Mouse (Mus musculus) gastrocnemius, adult 18-20 months (tissue): ENCODE measurements around the gene Vmn2r95. TPM values are rescaled to one million over a fixed set of nuclear protein-coding genes. Genes with fewer than 3 reads are reported as not detected.
"Not testable (repeated sequence)": the region's sequence is repeated elsewhere in the genome, so short reads cannot be mapped to it uniquely, and the experiment has no call there.

ENCODE experiments used
- DNase-seq: peaks from one replicate; pipeline ENCODE4 v3.0.0; 2021; ENCODE audit warnings: low spot score
- long read RNA-seq, 2 experiments: library from polyadenylated mRNA; stranded (forward); transcript quantifications; one replicate each; pipeline ENCODE4 v2.0.0; 2021
- total RNA-seq, 2 experiments: library from RNA; stranded (reverse); gene quantifications; 2 replicates each; pipeline ENCODE4 v1.2.3; 2021

The Vmn2r95 gene
- not detected for total RNA-seq
- long read RNA-seq, experiment 1 = 0 reads
- long read RNA-seq, experiment 2 = 0 reads

DNA sequence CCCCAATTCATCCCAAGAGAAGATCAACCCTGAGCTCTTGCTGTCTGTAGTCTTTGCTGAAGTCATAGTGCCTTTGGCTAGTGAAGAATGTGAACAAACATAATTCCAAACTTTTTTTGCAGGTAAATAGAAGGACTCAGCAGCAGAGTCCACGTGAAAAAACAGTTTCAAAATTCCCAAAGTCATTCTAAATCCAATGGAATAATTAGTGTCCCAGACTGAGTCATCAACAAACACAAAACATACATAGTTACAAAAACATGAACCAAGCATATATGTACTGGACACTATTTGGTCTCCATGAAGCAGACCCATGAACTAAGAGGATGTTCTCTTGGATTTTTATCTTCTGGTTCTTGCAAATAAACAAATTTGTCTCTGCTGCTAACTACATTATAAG is at the start of gene Vmn2r95:
Vmn2r95 (plus strand) TSS at position 301 of the 400 bp plus-strand sequence.
- no peak for DNase-seq

DNA sequence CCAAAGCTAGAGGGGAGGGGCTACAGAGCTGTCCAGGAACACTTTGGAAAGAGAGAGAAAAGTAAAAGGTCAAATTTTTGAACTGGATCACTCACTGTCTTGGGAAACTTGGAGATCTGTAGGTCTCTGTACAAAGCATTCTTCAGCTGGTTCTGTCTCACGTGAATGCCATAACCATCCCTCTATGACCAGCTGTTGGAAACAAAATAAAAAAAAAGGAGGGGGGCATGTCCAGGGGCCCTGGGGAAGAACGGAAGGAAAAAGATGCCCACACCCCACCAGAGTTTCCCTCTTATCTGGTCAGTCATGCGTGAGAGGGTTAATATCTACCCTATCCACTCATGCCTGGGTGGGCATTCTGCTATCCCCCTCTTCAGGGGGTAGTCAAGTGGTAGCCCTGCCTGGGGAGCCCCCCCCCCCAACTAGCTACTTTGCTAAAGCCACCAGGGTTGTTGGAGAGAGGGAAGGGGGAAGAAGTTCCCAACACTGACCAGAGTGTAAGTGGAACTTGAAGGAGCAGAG is 31.8 kb downstream of the Vmn2r95 start:
- no peak for DNase-seq

DNA sequence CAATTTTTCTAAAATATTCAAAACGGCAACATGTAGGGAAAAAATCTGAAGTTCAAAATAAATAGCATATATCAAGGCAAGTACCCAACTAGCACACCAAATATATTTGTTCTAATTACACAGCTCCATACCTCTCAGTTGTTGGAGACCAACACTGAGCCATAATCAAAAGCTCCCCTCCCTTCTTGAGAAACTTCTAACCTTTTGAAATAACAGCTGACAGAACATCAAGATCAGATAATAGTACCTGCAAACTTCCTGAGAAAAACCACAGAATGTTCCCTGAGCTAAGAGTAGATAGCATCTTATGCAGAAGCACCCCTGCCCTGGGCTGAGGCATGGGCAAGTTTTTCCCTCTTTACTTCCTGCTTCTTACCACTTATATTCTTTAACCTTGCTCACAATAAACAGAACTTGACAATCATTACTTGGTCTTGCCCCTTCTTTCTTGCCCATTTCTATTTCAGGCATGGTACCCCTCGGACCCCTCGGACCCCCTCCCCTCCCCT is 34.3 kb downstream of the Vmn2r95 start:
- DNase-seq = not testable (repeated sequence)

DNA sequence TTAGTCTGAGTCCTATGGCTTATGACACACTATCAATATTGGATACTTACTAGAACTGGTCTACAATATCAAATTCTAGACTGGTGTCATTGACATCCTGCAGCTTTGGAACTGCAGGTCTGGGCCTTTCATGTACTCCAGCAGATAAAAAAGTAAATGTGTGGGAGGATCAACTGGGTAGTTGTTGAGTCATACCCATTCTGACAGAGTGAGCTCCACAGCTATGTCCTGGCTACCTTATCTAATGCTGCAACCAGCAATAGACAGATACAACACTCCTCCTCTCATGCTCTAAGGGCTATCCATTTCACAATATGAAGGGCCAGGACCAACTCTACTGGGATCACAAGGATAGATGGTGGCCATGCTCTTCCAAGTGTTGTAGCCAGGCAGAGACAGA is 38.8 kb downstream of the Vmn2r95 start:
- DNase-seq = no peak

DNA sequence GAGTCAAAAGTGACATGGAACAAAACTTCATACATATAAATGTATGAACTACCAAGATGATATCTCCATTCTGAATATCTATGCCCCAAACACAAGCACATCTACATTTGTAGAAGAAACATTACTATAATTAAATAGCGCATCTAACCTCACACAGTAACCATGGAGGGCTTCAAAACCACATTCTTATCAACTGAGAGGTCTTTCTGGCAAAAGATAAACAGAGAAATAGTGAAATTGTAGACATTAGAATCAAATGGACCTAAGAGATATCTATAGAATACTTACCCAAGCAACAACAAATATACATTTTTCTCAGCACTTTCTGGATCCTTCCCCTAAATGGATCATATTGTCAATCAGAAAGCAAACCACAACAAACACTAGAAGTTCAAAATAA is 56.0 kb downstream of the Vmn2r95 start:
- DNase-seq = no peak

Other genes with a start within 250 kb of the Vmn2r95 start
- not detected for gene Vmn2r94, start 146.3 kb upstream of the Vmn2r95 start, total RNA-seq
- not detected for gene Vmn2r93, start 126.0 kb upstream of the Vmn2r95 start, total RNA-seq
- gene Vmn2r96, start 149.1 kb downstream of the Vmn2r95 start, total RNA-seq = not detected